In the genomic region with DNA sequence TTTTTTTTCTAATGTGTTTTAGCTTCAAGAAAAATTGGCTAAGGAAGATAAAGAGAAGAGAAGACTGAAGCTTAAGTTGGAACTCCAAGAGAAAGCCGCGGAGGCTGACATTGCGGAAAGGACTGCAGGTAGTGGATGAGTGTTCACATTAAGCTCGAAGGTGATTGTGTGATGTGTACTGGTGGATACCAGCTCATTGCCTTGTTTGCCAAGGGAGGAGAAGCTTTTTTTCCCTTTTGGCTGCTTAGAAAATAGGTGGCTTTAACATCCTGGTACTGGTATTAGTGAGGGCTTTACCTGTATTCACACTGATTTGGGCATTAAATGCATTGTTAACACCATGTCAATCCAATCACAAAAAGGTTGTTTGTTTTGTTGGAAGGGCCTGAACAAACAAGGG, we compare ENCODE assay signal across 22 mouse cellular contexts.
DNase-seq lines count a peak whose midpoint lies in the region; ATAC-seq lines count a peak whose summit lies in the region.
"Had no signal": no experiment of that assay in that cellular context is flagged by ENCODE, and none has a peak within 500 bp of the region (broad histone marks: within the 10 kb centered on the region; RNA-seq: fewer than 3 reads in every experiment).

No protein-coding gene starts in this region.

- H3K27me3 ChIP-seq in stomach, embryonic 16.5 days (ENCODE audit: control insufficient read depth, insufficient read depth, low read length), result no peaks in the 10 kb centered on the region
- no peaks in the 10 kb centered on the region for H3K27me3 ChIP-seq in intestine, embryonic 16.5 days (replicated peaks; ENCODE audit: control insufficient read depth, insufficient read depth, low read length)
- H3K27me3 ChIP-seq: embryonic facial prominence, embryonic 12.5 days; embryonic facial prominence, embryonic 15.5 days; forebrain, embryonic 12.5 days had no signal

- WGBS in stomach, embryonic 16.5 days, result 73% methylated on average over 4 of the region's 4 CpGs
- 86% methylated on average over 4 of the region's 4 CpGs for WGBS in intestine, embryonic 16.5 days

- no peaks in the 10 kb centered on the region for H3K36me3 ChIP-seq in stomach, embryonic 16.5 days (ENCODE audit: control insufficient read depth, insufficient read depth, low read length)
- no peaks in the 10 kb centered on the region for H3K36me3 ChIP-seq in intestine, embryonic 16.5 days (ENCODE audit: control insufficient read depth, insufficient read depth, low read length)
- H3K36me3 ChIP-seq: embryonic facial prominence, embryonic 12.5 days; embryonic facial prominence, embryonic 15.5 days; forebrain, embryonic 10.5 days; forebrain, embryonic 12.5 days had no signal

- H3K9ac ChIP-seq in stomach, embryonic 16.5 days (ENCODE audit: low read length), result no peak overlapping the region
- no peak overlapping the region for H3K9ac ChIP-seq in intestine, embryonic 16.5 days (ENCODE audit: low read depth, low read length)
- H3K9ac ChIP-seq: embryonic facial prominence, embryonic 12.5 days; embryonic facial prominence, embryonic 15.5 days; forebrain, embryonic 12.5 days had no signal

- no peak overlapping the region for H3K4me3 ChIP-seq in stomach, embryonic 16.5 days (replicated peaks; ENCODE audit: low read length)
- no peak overlapping the region for H3K4me3 ChIP-seq in intestine, embryonic 16.5 days (ENCODE audit: low read length)
- H3K4me3 ChIP-seq: embryonic facial prominence, embryonic 12.5 days; embryonic facial prominence, embryonic 15.5 days; erythroblast, embryonic 14.5 days; forebrain, embryonic 10.5 days; forebrain, embryonic 12.5 days had no signal

- no peaks in the 10 kb centered on the region for H3K9me3 ChIP-seq in stomach, embryonic 16.5 days (replicated peaks; ENCODE audit: control insufficient read depth, low read length)
- no peaks in the 10 kb centered on the region for H3K9me3 ChIP-seq in intestine, embryonic 16.5 days (ENCODE audit: control insufficient read depth, low read length)
- H3K9me3 ChIP-seq: embryonic facial prominence, embryonic 12.5 days; embryonic facial prominence, embryonic 15.5 days; forebrain, embryonic 10.5 days; forebrain, embryonic 12.5 days had no signal

- intact Hi-C loops in heart, postnatal 36 days (cut with DNase I), result no loop called here

- no peak overlapping the region for H3K27ac ChIP-seq in stomach, embryonic 16.5 days (ENCODE audit: low read length)
- H3K27ac ChIP-seq in intestine, embryonic 16.5 days (ENCODE audit: low read length), result no peak overlapping the region
- H3K27ac ChIP-seq: embryonic facial prominence, embryonic 12.5 days; embryonic facial prominence, embryonic 15.5 days; forebrain, embryonic 10.5 days; forebrain, embryonic 12.5 days had no signal

- peak; percentile 46 for DNase-seq in heart, adult 11 months
- no peak for DNase-seq in heart, postnatal 36 days
- no peak for DNase-seq in spleen, postnatal 36 days (ENCODE audit: low spot score in 2 of 2)
- DNase-seq: adrenal gland, adult 2 months; adrenal gland, postnatal 10 days; adrenal gland, postnatal 25 days; cerebellum, adult 11 months; cerebellum, adult 18-20 months; cerebellum, adult 8-10 months; cerebellum, adult 9-11 months; cerebellum, postnatal 14 days; cerebellum, postnatal 36 days; embryo, embryonic 11 days had no signal

- H3K4me1 ChIP-seq in stomach, embryonic 16.5 days (ENCODE audit: control insufficient read depth, insufficient read depth, low read length), result no peaks in the 10 kb centered on the region
- H3K4me1 ChIP-seq in intestine, embryonic 16.5 days (ENCODE audit: control insufficient read depth, insufficient read depth, low read length), result no peaks in the 10 kb centered on the region
- H3K4me1 ChIP-seq: embryonic facial prominence, embryonic 12.5 days; embryonic facial prominence, embryonic 15.5 days; forebrain, embryonic 10.5 days; forebrain, embryonic 12.5 days had no signal

- H3K4me2 ChIP-seq in stomach, embryonic 16.5 days (ENCODE audit: low read depth, low read length), result no peak overlapping the region
- H3K4me2 ChIP-seq in intestine, embryonic 16.5 days (ENCODE audit: low read depth, low read length), result no peak overlapping the region
- H3K4me2 ChIP-seq: embryonic facial prominence, embryonic 12.5 days; embryonic facial prominence, embryonic 15.5 days; forebrain, embryonic 12.5 days had no signal

- ATAC-seq in stomach, embryonic 16.5 days (ENCODE audit: insufficient read depth, low FRiP score), result peak; percentile 53; the same call in 1 of the 2 replicates
- no peak for ATAC-seq in intestine, embryonic 16.5 days
- ATAC-seq: forebrain, embryonic 14.5 days; forebrain, embryonic 16.5 days had no signal
